Mouse (Mus musculus) C2C12 (cell line): Measurements from ENCODE around the gene Lap3. TPM values are rescaled to one million over a fixed set of nuclear protein-coding genes. Genes with fewer than 3 reads are reported as not detected.

Experiments
- H3K27me3 ChIP-seq: one replicate; pipeline ENCODE4 v1.6.1; 2011; ENCODE audit not compliant: control insufficient read depth, insufficient read depth, insufficient read length
- H3K36me3 ChIP-seq: one replicate; pipeline ENCODE4 v1.6.1; 2011; ENCODE audit not compliant: control insufficient read depth, insufficient read depth
- H3K4me3 ChIP-seq: one replicate; pipeline ENCODE4 v1.5.1; 2011; ENCODE audit warnings: mild to moderate bottlenecking, control low read depth; ENCODE audit not compliant: poor library complexity, insufficient read depth, severe bottlenecking
- H3K79me2 ChIP-seq: one replicate; pipeline ENCODE4 v1.6.1; 2011; ENCODE audit not compliant: control insufficient read depth, insufficient read depth
- H3K79me3 ChIP-seq: one replicate; pipeline ENCODE4 v1.6.1; 2011; ENCODE audit warnings: low read depth, control low read depth
- H3ac ChIP-seq: one replicate; pipeline ENCODE3; 2011; ENCODE audit warnings: low read depth; ENCODE audit not compliant: control insufficient read depth, insufficient read length
- FOSL1 ChIP-seq: IDR thresholded peaks from one replicate; pipeline ENCODE4 v1.8.0; 2011; ENCODE audit warnings: mild to moderate bottlenecking, low read length; ENCODE audit not compliant: poor library complexity, insufficient read depth, severe bottlenecking
- MYOD1 ChIP-seq: IDR thresholded peaks from one replicate; pipeline ENCODE4 v1.6.1; 2011; ENCODE audit warnings: low read depth; ENCODE audit not compliant: control insufficient read depth, insufficient read length
- polyA plus RNA-seq: library from polyadenylated mRNA; unstranded; fragments of >200 nt; fragmentation: generic; extraction: Trizol; gene quantifications from one replicate; pipeline ENCODE4 v1.2.1, GENCODE M21; 2012; ENCODE audit warnings: missing spikeins

Lap3 gene
- polyA plus RNA-seq, 1 experiment, result 87.7 TPM

GRCm38 (mm10) chr5:45549586-45549985 is 56.4 kb downstream of the Lap3 start:
- no peak overlapping the region for H3K4me3 ChIP-seq
- no peak for TF ChIP-seq FOSL1
- TF ChIP-seq MYOD1, result no peak
- no peaks in the 10 kb centered on the region for H3K36me3 ChIP-seq
- no peaks in the 10 kb centered on the region for H3K27me3 ChIP-seq
- no peak overlapping the region for H3ac ChIP-seq
- no peaks in the 10 kb centered on the region for H3K79me3 ChIP-seq
- no peaks in the 10 kb centered on the region for H3K79me2 ChIP-seq

Other genes with a start within 250 kb of the Lap3 start
- 49.1 TPM for gene Qdpr, start 43.1 kb upstream of the Lap3 start, polyA plus RNA-seq
- not detected for gene Clrn2, start 39.6 kb upstream of the Lap3 start, polyA plus RNA-seq
- gene Med28, start 26.9 kb downstream of the Lap3 start, polyA plus RNA-seq, result 166 TPM
- gene Fam184b, start 146.2 kb downstream of the Lap3 start, polyA plus RNA-seq, result 0.01 TPM
- 11.2 TPM for gene Ncapg, start 176.5 kb downstream of the Lap3 start, polyA plus RNA-seq